Mouse (Mus musculus): ENCODE data around the gene Pard6b. TPM values are rescaled to one million over a fixed set of nuclear protein-coding genes. Genes with fewer than 3 reads are reported as not detected.

Pard6b gene
- polyA plus RNA-seq, 1 experiment from 2014 or later = 3.0 TPM

GRCm38 (mm10) chr2:168083593-168083992, 2.8 kb downstream of the Pard6b start:
- WGBS = 77% methylated on average over 2 of the region's 2 CpGs
- peaks cover 40% of the 10 kb centered on the region for H3K27me3 ChIP-seq
- no peak overlapping the region for H3K9ac ChIP-seq
- no peak overlapping the region for H3K27ac ChIP-seq
- H3K4me2 ChIP-seq = no peak overlapping the region
- H3K9me3 ChIP-seq = no peaks in the 10 kb centered on the region
- no peak overlapping the region for H3K4me3 ChIP-seq
- no peaks in the 10 kb centered on the region for H3K36me3 ChIP-seq
- peaks cover 22% of the 10 kb centered on the region for H3K4me1 ChIP-seq
- no peak for ATAC-seq (ENCODE audit: insufficient number of reproducible peaks, insufficient read depth, low FRiP score, low TSS enrichment, low read depth)

GRCm38 (mm10) chr2:168084228-168084627, 3.4 kb downstream of the Pard6b start:
- no peak overlapping the region for H3K27ac ChIP-seq
- H3K4me3 ChIP-seq = no peak overlapping the region
- H3K9ac ChIP-seq = no peak overlapping the region
- 89% methylated on average over 7 of the region's 7 CpGs for WGBS
- no peak for ATAC-seq (ENCODE audit: insufficient number of reproducible peaks, insufficient read depth, low FRiP score, low TSS enrichment, low read depth)
- peaks cover 22% of the 10 kb centered on the region for H3K4me1 ChIP-seq
- H3K36me3 ChIP-seq = no peaks in the 10 kb centered on the region
- H3K4me2 ChIP-seq = no peak overlapping the region
- H3K27me3 ChIP-seq = peaks cover 36% of the 10 kb centered on the region
- no peaks in the 10 kb centered on the region for H3K9me3 ChIP-seq

GRCm38 (mm10) chr2:168085621-168086265, 4.9 kb downstream of the Pard6b start:
- no peak overlapping the region for H3K9ac ChIP-seq
- peaks cover 34% of the 10 kb centered on the region for H3K27me3 ChIP-seq
- ATAC-seq (ENCODE audit: insufficient number of reproducible peaks, insufficient read depth, low FRiP score, low TSS enrichment, low read depth) = no peak
- peaks cover 15% of the 10 kb centered on the region for H3K4me1 ChIP-seq
- H3K9me3 ChIP-seq = no peaks in the 10 kb centered on the region
- H3K36me3 ChIP-seq = no peaks in the 10 kb centered on the region
- no peak overlapping the region for H3K4me2 ChIP-seq
- H3K4me3 ChIP-seq = no peak overlapping the region
- H3K27ac ChIP-seq = no peak overlapping the region
- WGBS = 63% methylated on average over 10 of the region's 10 CpGs

GRCm38 (mm10) chr2:168086318-168086717, 5.5 kb downstream of the Pard6b start:
- peaks cover 28% of the 10 kb centered on the region for H3K27me3 ChIP-seq
- H3K9ac ChIP-seq = no peak overlapping the region
- H3K36me3 ChIP-seq = no peaks in the 10 kb centered on the region
- 57% methylated on average over 6 of the region's 6 CpGs for WGBS
- no peak overlapping the region for H3K4me3 ChIP-seq
- H3K9me3 ChIP-seq = no peaks in the 10 kb centered on the region
- no peak overlapping the region for H3K27ac ChIP-seq
- H3K4me2 ChIP-seq = no peak overlapping the region
- H3K4me1 ChIP-seq = peaks cover 13% of the 10 kb centered on the region
- no peak for ATAC-seq (ENCODE audit: insufficient number of reproducible peaks, insufficient read depth, low FRiP score, low TSS enrichment, low read depth)

GRCm38 (mm10) chr2:168086839-168087238, 6.0 kb downstream of the Pard6b start:
- no peak overlapping the region for H3K4me2 ChIP-seq
- no peak overlapping the region for H3K9ac ChIP-seq
- no peak overlapping the region for H3K4me3 ChIP-seq
- peaks cover 8% of the 10 kb centered on the region for H3K4me1 ChIP-seq
- no peak overlapping the region for H3K27ac ChIP-seq
- 79% methylated on average over 9 of the region's 9 CpGs for WGBS
- peaks cover 25% of the 10 kb centered on the region for H3K27me3 ChIP-seq
- no peaks in the 10 kb centered on the region for H3K9me3 ChIP-seq
- H3K36me3 ChIP-seq = no peaks in the 10 kb centered on the region
- ATAC-seq (ENCODE audit: insufficient number of reproducible peaks, insufficient read depth, low FRiP score, low TSS enrichment, low read depth) = no peak

GRCm38 (mm10) chr2:168091560-168091959, 10.8 kb downstream of the Pard6b start:
- WGBS = 82% methylated on average over 11 of the region's 11 CpGs
- H3K27me3 ChIP-seq = no peaks in the 10 kb centered on the region
- H3K36me3 ChIP-seq = no peaks in the 10 kb centered on the region
- H3K9me3 ChIP-seq = no peaks in the 10 kb centered on the region
- ATAC-seq (ENCODE audit: insufficient number of reproducible peaks, insufficient read depth, low FRiP score, low TSS enrichment, low read depth) = no peak
- H3K4me2 ChIP-seq = no peak overlapping the region
- H3K4me3 ChIP-seq = no peak overlapping the region
- no peak overlapping the region for H3K27ac ChIP-seq
- peaks cover 13% of the 10 kb centered on the region for H3K4me1 ChIP-seq
- H3K9ac ChIP-seq = no peak overlapping the region

GRCm38 (mm10) chr2:168093077-168093476, 12.3 kb downstream of the Pard6b start:
- no peak overlapping the region for H3K4me2 ChIP-seq
- H3K9ac ChIP-seq = no peak overlapping the region
- WGBS = 90% methylated on average over 4 of the region's 4 CpGs
- no peaks in the 10 kb centered on the region for H3K36me3 ChIP-seq
- H3K4me3 ChIP-seq = no peak overlapping the region
- H3K27me3 ChIP-seq = no peaks in the 10 kb centered on the region
- peaks cover 18% of the 10 kb centered on the region for H3K4me1 ChIP-seq
- H3K27ac ChIP-seq = no peak overlapping the region
- no peaks in the 10 kb centered on the region for H3K9me3 ChIP-seq
- ATAC-seq (ENCODE audit: insufficient number of reproducible peaks, insufficient read depth, low FRiP score, low TSS enrichment, low read depth) = no peak

- H3K9ac ChIP-seq = no peak overlapping the region
- no peak overlapping the region for H3K4me3 ChIP-seq
- H3K27me3 ChIP-seq = no peaks in the 10 kb centered on the region
- H3K9me3 ChIP-seq = no peaks in the 10 kb centered on the region
- peak overlapping the region; percentile 78 for H3K27ac ChIP-seq
- ATAC-seq (ENCODE audit: insufficient number of reproducible peaks, insufficient read depth, low FRiP score, low TSS enrichment, low read depth) = no peak
- no peak overlapping the region for H3K4me2 ChIP-seq
- peaks cover 18% of the 10 kb centered on the region for H3K4me1 ChIP-seq
- H3K36me3 ChIP-seq = no peaks in the 10 kb centered on the region
- 54% methylated on average over 8 of the region's 8 CpGs for WGBS
These were observed 14.3 kb downstream of the Pard6b start for GRCm38 (mm10) chr2:168095077-168095476.

- no peaks in the 10 kb centered on the region for H3K36me3 ChIP-seq
- H3K9ac ChIP-seq = no peak overlapping the region
- no peak overlapping the region; the same call in 1 of the 2 replicates for H3K27ac ChIP-seq
- H3K9me3 ChIP-seq = no peaks in the 10 kb centered on the region
- no peak for ATAC-seq (ENCODE audit: insufficient number of reproducible peaks, insufficient read depth, low FRiP score, low TSS enrichment, low read depth)
- peaks cover 18% of the 10 kb centered on the region for H3K4me1 ChIP-seq
- H3K4me2 ChIP-seq = no peak overlapping the region
- WGBS = 75% methylated on average over 3 of the region's 3 CpGs
- H3K27me3 ChIP-seq = no peaks in the 10 kb centered on the region
- H3K4me3 ChIP-seq = no peak overlapping the region
These were observed 15.7 kb downstream of the Pard6b start for GRCm38 (mm10) chr2:168096487-168096886.

- Histone ChIP-seq H3K4me2 (no peak overlapping the region), H3K9ac (no peak overlapping the region), H3K9me3 (no peaks in the 10 kb centered on the region), H3K4me1 (peaks cover 18% of the 10 kb centered on the region), H3K36me3 (no peaks in the 10 kb centered on the region), H3K4me3 (no peak overlapping the region), H3K27ac (no peak overlapping the region), H3K27me3 (no peaks in the 10 kb centered on the region)
- WGBS = 54% methylated on average over 6 of the region's 6 CpGs
- no peak for ATAC-seq (ENCODE audit: insufficient number of reproducible peaks, insufficient read depth, low FRiP score, low TSS enrichment, low read depth)
These were observed 17.2 kb downstream of the Pard6b start for GRCm38 (mm10) chr2:168098040-168098439.

- WGBS = 83% methylated on average over 13 of the region's 13 CpGs
- Histone ChIP-seq H3K4me3 (no peak overlapping the region), H3K36me3 (no peaks in the 10 kb centered on the region), H3K9ac (no peak overlapping the region), H3K4me1 (peaks cover 15% of the 10 kb centered on the region), H3K9me3 (no peaks in the 10 kb centered on the region), H3K27me3 (no peaks in the 10 kb centered on the region), H3K27ac (no peak overlapping the region), H3K4me2 (no peak overlapping the region)
- ATAC-seq (ENCODE audit: insufficient number of reproducible peaks, insufficient read depth, low FRiP score, low TSS enrichment, low read depth) = no peak
These were observed 19.2 kb downstream of the Pard6b start for GRCm38 (mm10) chr2:168100008-168100407.

GRCm38 (mm10) chr2:168101805-168102204, 21.0 kb downstream of the Pard6b start:
- no peaks in the 10 kb centered on the region for H3K27me3 ChIP-seq
- H3K4me3 ChIP-seq = no peak overlapping the region
- no peaks in the 10 kb centered on the region for H3K36me3 ChIP-seq
- 74% methylated on average over 5 of the region's 5 CpGs for WGBS
- H3K4me2 ChIP-seq = no peak overlapping the region
- H3K27ac ChIP-seq = no peak overlapping the region
- H3K4me1 ChIP-seq = peaks cover 5% of the 10 kb centered on the region
- no peak overlapping the region for H3K9ac ChIP-seq
- ATAC-seq (ENCODE audit: insufficient number of reproducible peaks, insufficient read depth, low FRiP score, low TSS enrichment, low read depth) = no peak
- no peaks in the 10 kb centered on the region for H3K9me3 ChIP-seq
